Mouse (Mus musculus) heart, embryonic 15.5 days (tissue): ENCODE measurements around the gene Add2. TPM values are rescaled to one million over a fixed set of nuclear protein-coding genes. Genes with fewer than 3 reads are reported as not detected.

Experiments
- ATAC-seq: fragments of 200-750 bp; cut with Nextera tagmentation; replicated peaks from 2 replicates; pipeline ENCODE4 v1.8.0; 2017; ENCODE audit warnings: low read depth, moderate TSS enrichment; ENCODE audit not compliant: insufficient number of reproducible peaks, insufficient read depth, low FRiP score
- H3K27ac ChIP-seq: fragments of 300-500 bp; sonication (generic); 2 replicates; pipeline ENCODE4 v1.5.1; 2015; ENCODE audit warnings: mild to moderate bottlenecking, inconsistent platforms
- H3K27me3 ChIP-seq: fragments of 300-500 bp; sonication (generic); 2 replicates; pipeline ENCODE4 v1.6.1; 2015; ENCODE audit warnings: inconsistent platforms
- H3K36me3 ChIP-seq: fragments of 300-500 bp; sonication (generic); 2 replicates; pipeline ENCODE4 v1.6.1; 2015; ENCODE audit warnings: mild to moderate bottlenecking, inconsistent platforms
- H3K4me1 ChIP-seq: fragments of 300-500 bp; sonication (generic); replicated peaks from 2 replicates; pipeline ENCODE4 v1.6.1; 2015; ENCODE audit warnings: inconsistent platforms
- H3K4me2 ChIP-seq: fragments of 300-500 bp; sonication (generic); 2 replicates; pipeline ENCODE4 v1.6.1; 2015; ENCODE audit warnings: inconsistent platforms, mild to moderate bottlenecking, moderate library complexity
- H3K4me3 ChIP-seq: fragments of 300-500 bp; sonication (generic); 2 replicates; pipeline ENCODE4 v1.5.1; 2015; ENCODE audit warnings: mild to moderate bottlenecking, inconsistent platforms
- H3K9ac ChIP-seq: fragments of 300-500 bp; sonication (generic); 2 replicates; pipeline ENCODE4 v1.6.1; 2015; ENCODE audit warnings: mild to moderate bottlenecking, inconsistent platforms
- H3K9me3 ChIP-seq: fragments of 300-500 bp; sonication (generic); replicated peaks from 2 replicates; pipeline ENCODE4 v1.6.1; 2016; ENCODE audit warnings: inconsistent platforms
- WGBS: fragments of 180-500 bp; shearing (Covaris S2); methylation state at CpG from one replicate; pipeline ENCODE4 v1.1.7; 2015; ENCODE audit warnings: mixed read lengths; 5-methylcytosine and 5-hydroxymethylcytosine counted together
- polyA plus RNA-seq: library from polyadenylated mRNA; unstranded; fragments of >200 nt; fragmentation: Nextera tagmentation; extraction: Ambion mirVana; gene quantifications from 2 replicates; pipeline ENCODE4 v1.2.1, GENCODE M21; 2015

The Add2 gene
- polyA plus RNA-seq, 1 experiment from 2014 or later: 1.6 TPM

GRCm38 (mm10) chr6:86066727-86067126 is 38.2 kb downstream of the Add2 start:
- no peak overlapping the region for H3K27ac ChIP-seq
- H3K36me3 ChIP-seq: no peaks in the 10 kb centered on the region
- H3K4me2 ChIP-seq: no peak overlapping the region
- H3K4me1 ChIP-seq: 0 out of 2 replicates have a peak, but pooled peaks cover 2% of the 10 kb centered on the region
- no peaks in the 10 kb centered on the region for H3K9me3 ChIP-seq
- H3K4me3 ChIP-seq: no peak overlapping the region
- H3K27me3 ChIP-seq: no peaks in the 10 kb centered on the region
- no peak overlapping the region for H3K9ac ChIP-seq
- no peak for ATAC-seq
- WGBS: 70% methylated on average over 6 of the region's 6 CpGs

GRCm38 (mm10) chr6:86067145-86067544 is 38.7 kb downstream of the Add2 start:
- H3K4me1 ChIP-seq: 0 out of 2 replicates have a peak, but pooled peaks cover 2% of the 10 kb centered on the region
- no peak overlapping the region for H3K27ac ChIP-seq
- H3K9me3 ChIP-seq: no peaks in the 10 kb centered on the region
- no peaks in the 10 kb centered on the region for H3K27me3 ChIP-seq
- no peak overlapping the region for H3K9ac ChIP-seq
- 46% methylated on average over 5 of the region's 5 CpGs for WGBS
- H3K4me3 ChIP-seq: no peak overlapping the region
- H3K36me3 ChIP-seq: no peaks in the 10 kb centered on the region
- H3K4me2 ChIP-seq: no peak overlapping the region
- no peak for ATAC-seq

GRCm38 (mm10) chr6:86069009-86069408 is 40.5 kb downstream of the Add2 start:
- Histone ChIP-seq H3K27me3 (no peaks in the 10 kb centered on the region), H3K4me1 (no peaks in the 10 kb centered on the region), H3K4me3 (no peak overlapping the region), H3K9ac (no peak overlapping the region), H3K9me3 (no peaks in the 10 kb centered on the region), H3K27ac (no peak overlapping the region), H3K36me3 (no peaks in the 10 kb centered on the region), H3K4me2 (no peak overlapping the region)
- WGBS: 74% methylated on average over 5 of the region's 5 CpGs
- ATAC-seq: no peak

- Histone ChIP-seq H3K27me3 (no peaks in the 10 kb centered on the region), H3K9ac (no peak overlapping the region), H3K4me2 (no peak overlapping the region), H3K4me1 (no peaks in the 10 kb centered on the region), H3K9me3 (no peaks in the 10 kb centered on the region), H3K4me3 (no peak overlapping the region), H3K36me3 (no peaks in the 10 kb centered on the region), H3K27ac (no peak overlapping the region)
- no peak for ATAC-seq
- WGBS: 67% methylated on average over 3 of the region's 3 CpGs
These were observed 41.4 kb downstream of the Add2 start for GRCm38 (mm10) chr6:86069856-86070255.

DNA sequence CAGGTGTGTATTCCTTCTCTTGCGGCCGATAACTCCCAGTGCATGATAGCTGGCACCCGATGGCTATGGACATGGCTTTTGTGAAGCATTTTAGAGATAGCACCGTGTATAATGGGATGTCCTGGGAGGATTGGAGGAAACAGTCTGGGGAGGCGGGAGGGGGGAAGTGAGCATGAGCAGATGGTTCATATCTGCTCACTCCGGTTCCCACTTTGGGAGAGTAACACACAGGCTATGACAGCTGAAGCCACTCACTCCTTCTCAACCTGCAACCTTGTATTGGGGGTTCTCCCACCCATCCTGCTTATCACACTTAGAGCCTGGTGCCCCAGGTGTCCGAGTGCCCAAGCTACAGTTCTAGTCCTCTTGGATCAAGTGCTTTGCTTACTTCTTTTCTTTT is 41.8 kb downstream of the Add2 start:
- H3K36me3 ChIP-seq: no peaks in the 10 kb centered on the region
- ATAC-seq: no peak
- no peaks in the 10 kb centered on the region for H3K9me3 ChIP-seq
- 64% methylated on average over 7 of the region's 7 CpGs for WGBS
- H3K4me2 ChIP-seq: no peak overlapping the region
- H3K4me1 ChIP-seq: no peaks in the 10 kb centered on the region
- no peaks in the 10 kb centered on the region for H3K27me3 ChIP-seq
- H3K4me3 ChIP-seq: no peak overlapping the region
- H3K9ac ChIP-seq: no peak overlapping the region
- no peak overlapping the region for H3K27ac ChIP-seq

GRCm38 (mm10) chr6:86073882-86074281 is 45.4 kb downstream of the Add2 start:
- ATAC-seq: no peak
- Histone ChIP-seq H3K4me2 (no peak overlapping the region), H3K27me3 (no peaks in the 10 kb centered on the region), H3K9ac (no peak overlapping the region), H3K27ac (no peak overlapping the region), H3K4me1 (no peaks in the 10 kb centered on the region), H3K9me3 (no peaks in the 10 kb centered on the region), H3K4me3 (no peak overlapping the region), H3K36me3 (no peaks in the 10 kb centered on the region)
- 79% methylated on average over 3 of the region's 3 CpGs for WGBS

GRCm38 (mm10) chr6:86074538-86075204 is 46.2 kb downstream of the Add2 start:
- Histone ChIP-seq H3K36me3 (no peaks in the 10 kb centered on the region), H3K9ac (no peak overlapping the region), H3K4me2 (no peak overlapping the region), H3K27ac (no peak overlapping the region), H3K9me3 (no peaks in the 10 kb centered on the region), H3K4me1 (no peaks in the 10 kb centered on the region), H3K4me3 (no peak overlapping the region), H3K27me3 (no peaks in the 10 kb centered on the region)
- no peak for ATAC-seq
- 73% methylated on average over 8 of the region's 8 CpGs for WGBS

- H3K4me2 ChIP-seq: no peak overlapping the region
- H3K9ac ChIP-seq: no peak overlapping the region
- WGBS: 74% methylated on average over 2 of the region's 2 CpGs
- no peaks in the 10 kb centered on the region for H3K9me3 ChIP-seq
- H3K27ac ChIP-seq: no peak overlapping the region
- no peaks in the 10 kb centered on the region for H3K36me3 ChIP-seq
- H3K4me1 ChIP-seq: no peaks in the 10 kb centered on the region
- 0 out of 2 replicates have a peak, but pooled peaks cover 3% of the 10 kb centered on the region for H3K27me3 ChIP-seq
- no peak overlapping the region for H3K4me3 ChIP-seq
- no peak for ATAC-seq
These were observed 48.0 kb downstream of the Add2 start for GRCm38 (mm10) chr6:86076525-86076924.

- Histone ChIP-seq H3K4me2 (no peak overlapping the region), H3K4me3 (no peak overlapping the region)
These were observed 49.4 kb downstream of the Add2 start for GRCm38 (mm10) chr6:86077880-86078279.

GRCm38 (mm10) chr6:86078361-86079010 is 50.0 kb downstream of the Add2 start:
- no peak overlapping the region for H3K27ac ChIP-seq
- no peaks in the 10 kb centered on the region for H3K36me3 ChIP-seq
- ATAC-seq: 0 out of 2 replicates have a peak, but pooled peaks have one; percentile 18
- H3K27me3 ChIP-seq: 0 out of 2 replicates have a peak, but pooled peaks cover 3% of the 10 kb centered on the region
- WGBS: 68% methylated on average over 1 of the region's 1 CpGs
- H3K4me2 ChIP-seq: no peak overlapping the region
- H3K9ac ChIP-seq: no peak overlapping the region
- no peaks in the 10 kb centered on the region for H3K4me1 ChIP-seq
- H3K9me3 ChIP-seq: no peaks in the 10 kb centered on the region
- no peak overlapping the region for H3K4me3 ChIP-seq

More at GRCm38 (mm10) chr6:86077880-86078279, 49.4 kb downstream of the Add2 start:
- H3K27ac ChIP-seq: no peak overlapping the region
- ATAC-seq: no peak
- H3K4me1 ChIP-seq: no peaks in the 10 kb centered on the region
- H3K9ac ChIP-seq: no peak overlapping the region
- no peaks in the 10 kb centered on the region for H3K36me3 ChIP-seq
- H3K27me3 ChIP-seq: 0 out of 2 replicates have a peak, but pooled peaks cover 3% of the 10 kb centered on the region
- 49% methylated on average over 5 of the region's 5 CpGs for WGBS
- H3K9me3 ChIP-seq: no peaks in the 10 kb centered on the region

DNA sequence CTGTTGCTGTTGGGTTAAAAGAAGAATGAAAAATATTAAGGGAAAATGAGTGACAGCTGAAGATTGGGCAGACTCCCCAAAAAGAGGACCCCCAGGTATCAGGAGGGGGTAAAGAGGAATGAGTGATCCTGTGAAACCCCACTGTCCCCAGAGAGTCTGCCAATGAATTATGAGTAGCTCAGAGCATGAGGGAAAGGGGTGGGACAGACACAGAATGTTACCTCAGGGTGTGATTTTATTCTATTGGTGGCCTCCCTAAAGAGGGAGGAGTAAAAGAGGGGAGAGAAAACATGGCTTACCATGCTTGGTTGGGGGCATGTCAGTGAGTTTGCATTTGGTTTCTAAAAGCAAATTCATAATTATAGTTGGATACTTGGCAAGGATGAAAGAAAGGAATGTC is 50.8 kb downstream of the Add2 start:
- Histone ChIP-seq H3K27me3 (0 out of 2 replicates have a peak, but pooled peaks cover 3% of the 10 kb centered on the region), H3K27ac (no peak overlapping the region), H3K4me2 (no peak overlapping the region), H3K36me3 (no peaks in the 10 kb centered on the region), H3K4me1 (no peaks in the 10 kb centered on the region), H3K9ac (no peak overlapping the region), H3K4me3 (no peak overlapping the region), H3K9me3 (no peaks in the 10 kb centered on the region)
- ATAC-seq: no peak

GRCm38 (mm10) chr6:86085518-86085917 is 57.0 kb downstream of the Add2 start:
- Histone ChIP-seq H3K4me1 (no peaks in the 10 kb centered on the region), H3K4me2 (no peak overlapping the region), H3K27ac (no peak overlapping the region), H3K9me3 (no peaks in the 10 kb centered on the region), H3K9ac (no peak overlapping the region), H3K36me3 (no peaks in the 10 kb centered on the region), H3K4me3 (no peak overlapping the region), H3K27me3 (0 out of 2 replicates have a peak, but pooled peaks cover 3% of the 10 kb centered on the region)
- no peak for ATAC-seq
- whole genome bisulfite sequencing: 67% methylated on average over 6 of the region's 6 CpGs
